Mouse (Mus musculus): ENCODE data around the gene Cdhr2.

GRCm38 (mm10) chr13:54723143-54723542 is 21.9 kb downstream of the Cdhr2 start:
- TF ChIP-seq GATA1 (IDR thresholded peaks at IDR 0.05; ENCODE audit: low read depth, low read length) (no peak), TAL1 (IDR thresholded peaks at IDR 0.05; ENCODE audit: low read length) (no peak), USF1 (IDR thresholded peaks at IDR 0.05; ENCODE audit: low read depth, low read length) (no peak), ZKSCAN1 (IDR thresholded peaks at IDR 0.05; ENCODE audit: low read depth, low read length) (no peak), CTCF (IDR thresholded peaks at IDR 0.05 in 2 of 3, conservative IDR thresholded peaks at IDR 0.05 in 1 of 3; ENCODE audit: control insufficient read depth in 1 of 3, insufficient read depth in 1 of 3, low read depth in 2 of 3, low read length in 3 of 3, poor library complexity in 1 of 3, severe bottlenecking in 1 of 3) (peak; percentile 14 to 36 (median 31); a peak in 4 of 6 replicates), KAT2A (conservative IDR thresholded peaks at IDR 0.05; ENCODE audit: low read depth, low read length) (no peak), POLR2A (IDR thresholded peaks at IDR 0.05; ENCODE audit: control insufficient read depth in 1 of 2, insufficient read depth in 1 of 2, low read depth in 1 of 2, low read length in 2 of 2, poor library complexity in 1 of 2) (no peak), TBP (IDR thresholded peaks at IDR 0.05; ENCODE audit: low read depth, low read length) (no peak), E2F4 (IDR thresholded peaks at IDR 0.05; ENCODE audit: borderline replicate concordance, low read depth, low read length) (no peak), CHD2 (IDR thresholded peaks at IDR 0.05; ENCODE audit: low read length) (no peak), EP300 (IDR thresholded peaks at IDR 0.05; ENCODE audit: low read depth in 1 of 2, low read length in 2 of 2) (no peak), MYC (IDR thresholded peaks at IDR 0.05; ENCODE audit: low read depth, low read length) (no peak), RAD21 (IDR thresholded peaks at IDR 0.05; ENCODE audit: low read depth, low read length) (no peak; the same call in 1 of the 2 replicates)

Measured in MEL (cell line).